Mouse (Mus musculus) lung, postnatal 14 days (tissue): Measurements from ENCODE around the gene Ubox5.
"Not testable (repeated sequence)": the region's sequence is repeated elsewhere in the genome, so short reads cannot be mapped to it uniquely, and the experiment has no call there.

ENCODE experiments used
- DNase-seq: peaks from one replicate; pipeline ENCODE4 v3.0.0; 2021

Gene Ubox5

GRCm38 (mm10) chr2:130632887-130633675 lies 3.2 kb upstream of the Ubox5 start:
- DNase-seq: no peak

- DNase-seq: no peak
These were observed 2.6 kb upstream of the Ubox5 start for GRCm38 (mm10) chr2:130632416-130632815.

GRCm38 (mm10) chr2:130629080-130629838 lies 579 bp downstream of the Ubox5 start:
- no peak for DNase-seq

- no peak for DNase-seq
These were observed 1.4 kb downstream of the Ubox5 start for GRCm38 (mm10) chr2:130628424-130628823.

GRCm38 (mm10) chr2:130618972-130619371 lies 10.9 kb downstream of the Ubox5 start:
- no peak for DNase-seq

GRCm38 (mm10) chr2:130613091-130613490 lies 16.7 kb downstream of the Ubox5 start:
- DNase-seq: peak; percentile 23

- peak; percentile 38 for DNase-seq
These were observed 27.6 kb downstream of the Ubox5 start for GRCm38 (mm10) chr2:130602195-130602594.

GRCm38 (mm10) chr2:130598399-130598798 lies 31.4 kb downstream of the Ubox5 start:
- DNase-seq: no peak

- peak; percentile 24 for DNase-seq
These were observed 32.2 kb downstream of the Ubox5 start for GRCm38 (mm10) chr2:130597601-130598010.

- DNase-seq: no peak
These were observed 34.2 kb downstream of the Ubox5 start for GRCm38 (mm10) chr2:130595596-130595995.

- no peak for DNase-seq
These were observed 38.8 kb downstream of the Ubox5 start for GRCm38 (mm10) chr2:130591016-130591415.

- DNase-seq: no peak
These were observed 40.1 kb downstream of the Ubox5 start for GRCm38 (mm10) chr2:130589761-130590160.

GRCm38 (mm10) chr2:130589157-130589556 lies 40.7 kb downstream of the Ubox5 start:
- no peak for DNase-seq

GRCm38 (mm10) chr2:130588373-130588772 lies 41.5 kb downstream of the Ubox5 start:
- no peak for DNase-seq

- DNase-seq: no peak
These were observed 43.8 kb downstream of the Ubox5 start for GRCm38 (mm10) chr2:130586016-130586415.

- peak; percentile 44 for DNase-seq
These were observed 45.8 kb downstream of the Ubox5 start for GRCm38 (mm10) chr2:130583902-130584560.

GRCm38 (mm10) chr2:130582552-130582951 lies 47.3 kb downstream of the Ubox5 start, which contains the start of gene Avp:
TSS of gene Avp (minus strand) at chr2:130582554.
- no peak for DNase-seq

GRCm38 (mm10) chr2:130581201-130581600 lies 48.6 kb downstream of the Ubox5 start:
- no peak for DNase-seq

- DNase-seq: no peak
These were observed 50.0 kb downstream of the Ubox5 start for GRCm38 (mm10) chr2:130579791-130580190.

GRCm38 (mm10) chr2:130578148-130578547 lies 51.7 kb downstream of the Ubox5 start:
- peak; percentile 70 for DNase-seq

- DNase-seq: peak; percentile 48
These were observed 52.2 kb downstream of the Ubox5 start for GRCm38 (mm10) chr2:130577632-130578031.

- no peak for DNase-seq
These were observed 52.8 kb downstream of the Ubox5 start for GRCm38 (mm10) chr2:130577021-130577420.

- not testable (repeated sequence) for DNase-seq
These were observed 53.3 kb downstream of the Ubox5 start for GRCm38 (mm10) chr2:130576564-130576963.
